Mouse (Mus musculus): Measurements from ENCODE around the gene Fbxo11.

The Fbxo11 gene

GRCm38 (mm10) chr17:88065031-88065800 is at the start of gene Fbxo11:
TSS of gene Fbxo11 (minus strand) at chr17:88065291.
- DNase-seq (ENCODE audit: low spot score in 2 of 2), result peak; percentile 36 to 39

DNA sequence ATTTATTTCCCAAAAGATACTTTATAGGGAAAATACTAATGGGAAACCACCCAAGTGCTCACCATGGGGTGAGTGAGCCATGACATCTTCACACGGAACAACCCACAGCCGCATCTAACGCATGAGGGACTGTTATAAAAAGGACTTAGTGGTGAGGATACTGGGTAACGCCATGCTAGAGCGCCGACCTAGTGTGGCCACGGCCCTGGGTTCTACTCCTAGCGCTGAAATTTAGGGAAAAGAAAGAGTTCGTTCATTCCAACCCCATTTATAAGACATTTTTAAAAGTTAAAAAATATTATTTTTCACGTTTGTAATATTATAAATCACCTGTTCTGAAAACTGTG is 48.8 kb upstream of the Fbxo11 start:
- DNase-seq (ENCODE audit: low spot score in 2 of 2), result no peak

- DNase-seq (ENCODE audit: low spot score in 2 of 2), result no peak
These were observed 48.2 kb upstream of the Fbxo11 start for GRCm38 (mm10) chr17:88113015-88113882.

DNA sequence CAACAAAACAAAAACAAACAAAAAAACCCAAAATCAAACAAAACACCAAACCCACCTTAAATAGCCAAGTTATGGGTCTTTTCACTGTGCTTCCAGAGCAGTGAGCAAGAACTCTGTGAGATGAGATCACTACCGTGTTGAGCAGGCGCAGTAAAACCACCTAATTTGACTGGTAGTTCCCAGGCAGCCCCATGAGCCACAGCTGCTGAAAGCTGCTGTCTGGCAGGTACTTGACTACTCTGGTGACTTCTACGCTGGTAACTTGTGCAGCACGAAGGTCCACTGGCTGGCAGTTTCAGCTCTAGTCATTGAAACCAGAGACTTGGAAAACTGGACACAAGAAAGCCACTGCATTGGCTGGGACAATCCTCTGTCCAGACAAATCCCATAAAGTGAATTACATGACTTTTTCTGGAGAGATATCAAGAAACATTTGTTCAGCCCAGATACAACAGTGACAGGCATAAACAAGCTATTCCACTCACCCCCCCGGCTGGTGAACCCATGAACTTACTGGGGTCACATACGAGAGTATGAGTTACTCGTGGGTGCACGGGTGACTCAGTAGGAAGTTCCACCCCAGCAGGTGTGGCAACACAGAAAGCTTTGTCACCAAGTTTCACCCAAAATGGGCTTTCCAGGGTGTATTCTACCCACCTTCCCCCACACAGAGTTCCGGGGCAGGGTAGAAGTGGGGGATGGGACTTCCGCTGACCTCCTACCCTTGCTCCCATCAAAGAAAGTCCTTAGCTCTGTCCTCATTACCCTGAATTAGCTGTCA is 47.0 kb upstream of the Fbxo11 start:
- no peak for DNase-seq (ENCODE audit: low spot score in 2 of 2)

- DNase-seq (ENCODE audit: low spot score in 2 of 2), result no peak
These were observed 46.1 kb upstream of the Fbxo11 start for GRCm38 (mm10) chr17:88111081-88111796.

DNA sequence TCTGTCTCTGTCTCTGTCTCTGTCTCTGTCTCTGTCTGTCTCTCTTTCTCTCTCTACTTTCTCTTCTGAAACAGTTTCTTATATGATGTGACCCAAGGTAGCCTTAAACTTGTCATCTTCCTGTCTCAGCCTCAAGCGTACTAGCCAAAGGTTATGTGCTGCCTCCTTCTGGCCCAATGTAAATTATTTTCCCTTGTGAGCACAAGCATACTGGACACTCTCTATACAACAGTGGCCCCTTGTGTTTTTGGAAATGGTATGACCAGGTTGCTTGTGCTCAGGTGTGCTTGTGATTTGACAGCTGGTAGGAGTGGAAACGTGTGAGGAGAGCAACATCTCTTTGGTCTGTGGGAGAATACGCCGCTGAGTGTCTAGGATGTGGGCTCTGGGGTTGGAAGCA is 42.6 kb upstream of the Fbxo11 start:
- no peak for DNase-seq (ENCODE audit: low spot score in 2 of 2)

DNA sequence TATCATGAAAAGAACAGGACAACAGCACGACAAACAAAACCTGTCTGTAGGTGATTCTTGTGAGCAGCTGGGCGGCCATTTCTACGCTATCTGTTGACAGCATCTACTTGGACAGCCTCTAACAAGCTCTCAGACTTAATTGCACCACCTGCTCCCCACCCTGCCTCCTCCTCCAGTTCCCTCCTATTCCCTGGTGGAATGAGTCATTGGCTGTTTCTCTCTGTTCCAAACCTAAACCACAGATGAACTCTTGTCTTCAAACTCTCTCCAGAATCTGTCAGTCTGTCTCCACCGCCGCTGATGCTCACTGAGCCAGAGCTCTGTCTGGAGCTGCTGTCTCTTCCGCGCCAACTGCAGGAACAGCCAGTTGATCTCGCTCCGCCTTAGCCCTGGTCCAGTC is 41.3 kb upstream of the Fbxo11 start:
- peak; percentile 3 to 5 for DNase-seq (ENCODE audit: low spot score in 2 of 2)

- DNase-seq (ENCODE audit: low spot score in 2 of 2), result no peak
These were observed 37.5 kb upstream of the Fbxo11 start for GRCm38 (mm10) chr17:88102597-88102996.

- no peak for DNase-seq (ENCODE audit: low spot score in 2 of 2)
These were observed 33.2 kb upstream of the Fbxo11 start for GRCm38 (mm10) chr17:88098181-88098852.

DNA sequence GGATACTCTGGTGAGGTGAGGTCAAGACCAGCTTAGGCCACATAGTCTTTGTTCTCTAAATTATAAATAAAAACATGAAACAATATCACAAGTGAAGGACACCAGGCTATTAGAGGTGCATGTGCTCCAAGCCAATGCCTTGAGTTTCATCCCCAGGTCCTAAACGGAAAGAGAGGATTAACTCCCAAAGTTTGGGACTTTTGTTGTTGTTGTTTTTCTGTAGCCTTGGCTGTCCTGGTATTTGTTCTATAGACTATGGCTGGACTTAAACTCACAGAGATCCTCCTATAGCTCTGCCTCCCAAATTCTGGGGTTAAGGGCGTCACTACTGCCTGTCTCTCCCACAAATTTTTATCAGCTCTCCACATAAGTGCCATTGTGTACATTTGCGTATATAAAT is 32.5 kb upstream of the Fbxo11 start:
- no peak for DNase-seq (ENCODE audit: low spot score in 2 of 2)

GRCm38 (mm10) chr17:88096809-88097399 is 31.8 kb upstream of the Fbxo11 start:
- DNase-seq (ENCODE audit: low spot score in 2 of 2), result no peak

DNA sequence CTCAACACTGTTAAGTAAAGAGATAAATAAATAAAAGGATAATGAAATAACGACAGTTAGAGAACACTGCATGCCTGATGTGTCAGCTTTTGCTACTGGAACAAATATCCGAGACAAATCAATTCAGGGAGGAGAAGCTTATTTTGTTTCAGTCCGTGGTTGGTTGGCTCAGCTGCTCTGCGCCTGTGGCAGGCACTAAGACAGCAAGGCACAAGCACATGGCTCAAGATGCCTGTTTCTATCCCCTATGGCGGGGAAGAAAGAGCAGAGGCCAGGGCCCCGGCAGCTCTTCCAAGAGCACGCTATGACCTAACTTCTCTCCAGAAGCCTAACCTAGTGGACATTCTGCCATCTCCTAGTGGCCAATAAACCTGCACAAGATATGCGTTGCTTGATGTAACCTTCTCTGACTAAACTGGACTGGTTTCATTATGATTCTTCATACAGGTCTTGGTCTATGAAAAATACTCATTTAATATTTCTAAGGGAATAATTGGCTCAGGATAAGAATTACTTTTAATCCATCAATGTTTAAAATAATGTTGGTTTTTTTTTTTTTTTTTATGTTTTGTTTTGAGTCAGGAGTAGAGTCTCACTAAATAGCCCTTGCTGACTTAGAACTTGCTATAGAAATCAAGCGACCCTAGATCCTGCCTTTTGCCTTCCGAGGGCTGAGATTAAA is 30.6 kb upstream of the Fbxo11 start:
- DNase-seq (ENCODE audit: low spot score in 2 of 2), result no peak

- DNase-seq (ENCODE audit: low spot score in 2 of 2), result no peak
These were observed 29.2 kb upstream of the Fbxo11 start for GRCm38 (mm10) chr17:88094327-88094726.

- DNase-seq (ENCODE audit: low spot score in 2 of 2), result no peak
These were observed 28.7 kb upstream of the Fbxo11 start for GRCm38 (mm10) chr17:88093798-88094197.

GRCm38 (mm10) chr17:88085976-88086375 is 20.9 kb upstream of the Fbxo11 start:
- no peak for DNase-seq (ENCODE audit: low spot score in 2 of 2)

GRCm38 (mm10) chr17:88081446-88081845 is 16.4 kb upstream of the Fbxo11 start:
- no peak for DNase-seq (ENCODE audit: low spot score in 2 of 2)

DNA sequence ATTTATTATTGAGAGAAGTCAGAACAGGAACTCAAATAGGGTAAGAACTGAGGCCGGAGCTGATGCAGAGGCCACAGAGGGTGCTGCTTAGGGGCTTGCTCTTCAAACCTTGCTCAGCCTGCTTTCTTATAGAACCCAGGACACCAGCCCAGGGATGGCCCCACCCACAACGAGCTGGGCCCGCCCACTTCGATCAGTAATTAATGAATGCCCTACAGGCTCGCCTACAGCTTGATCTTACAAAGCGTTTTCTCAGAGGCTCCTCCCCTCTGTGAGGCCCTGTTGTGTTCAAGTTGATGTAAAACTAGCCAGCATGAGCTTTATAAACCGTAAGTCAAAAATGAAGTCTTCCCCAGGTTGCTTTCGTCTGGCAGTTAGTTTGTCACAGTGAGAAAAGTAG is 14.7 kb upstream of the Fbxo11 start:
- DNase-seq (ENCODE audit: low spot score in 2 of 2), result no peak

- DNase-seq (ENCODE audit: low spot score in 2 of 2), result no peak
These were observed 7.0 kb upstream of the Fbxo11 start for GRCm38 (mm10) chr17:88072047-88072446.

- no peak for DNase-seq (ENCODE audit: low spot score in 2 of 2)
These were observed 3.1 kb upstream of the Fbxo11 start for GRCm38 (mm10) chr17:88068024-88068719.
